Mouse (Mus musculus) cortical plate, adult 2 months (tissue): ENCODE measurements around the gene Pcyox1.

Experiments used
- CTCF ChIP-seq: fragments of 200-500 bp; IDR thresholded peaks from 2 replicates; pipeline ENCODE4 v1.5.1; 2011; ENCODE audit warnings: mild to moderate bottlenecking, control low read depth, low read length; ENCODE audit not compliant: insufficient read depth; ENCODE audit errors: extremely low read depth
- POLR2A ChIP-seq: fragments of 200-500 bp; IDR thresholded peaks from 2 replicates; pipeline ENCODE4 v1.6.1; 2011; ENCODE audit warnings: mild to moderate bottlenecking, low read length, control low read depth; ENCODE audit not compliant: insufficient read depth; ENCODE audit errors: extremely low read depth

GRCm38 (mm10) chr6:86388461-86388860 lies 8.5 kb downstream of the Pcyox1 start:
- no peak for TF ChIP-seq CTCF
- TF ChIP-seq POLR2A, result no peak
